Mouse (Mus musculus): Measurements from ENCODE around the gene Vmp1. TPM values are rescaled to one million over a fixed set of nuclear protein-coding genes. Genes with fewer than 3 reads are reported as not detected.

The Vmp1 gene
- polyA plus RNA-seq, 1 experiment = 178 TPM

DNA sequence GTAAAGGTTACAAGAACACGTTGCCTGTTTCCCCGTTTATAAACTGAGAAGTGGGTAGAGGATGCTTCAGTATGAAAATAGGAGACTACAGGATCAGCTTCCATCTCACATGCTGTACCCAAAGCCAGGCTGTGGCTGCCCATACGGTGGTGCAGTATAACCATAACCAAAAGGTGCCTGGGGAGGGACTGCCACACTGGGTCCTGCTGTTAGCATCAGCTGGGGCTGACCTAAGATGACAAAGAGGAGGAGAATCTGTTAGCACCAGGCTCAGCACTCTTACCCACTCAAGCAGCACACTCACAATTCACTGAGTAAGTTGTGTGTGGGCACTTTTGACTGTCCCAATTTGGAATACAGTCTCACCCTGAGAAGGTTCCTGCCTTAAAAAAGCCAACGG is 11.8 kb upstream of the Vmp1 start:
- Histone ChIP-seq H3K4me1 (ENCODE audit: control insufficient read depth, insufficient read depth, low read length) (peaks cover 8% of the 10 kb centered on the region), H3K27ac (ENCODE audit: insufficient read depth, low read depth, low read length) (no peak overlapping the region), H3K4me3 (ENCODE audit: insufficient read depth, low read length) (no peak overlapping the region)
- TF ChIP-seq POLR2A (IDR thresholded peaks at IDR 0.05; ENCODE audit: borderline replicate concordance, low read depth, low read length) = no peak
- no peak for TF ChIP-seq CTCF (IDR thresholded peaks at IDR 0.05; ENCODE audit: low read depth, low read length)

DNA sequence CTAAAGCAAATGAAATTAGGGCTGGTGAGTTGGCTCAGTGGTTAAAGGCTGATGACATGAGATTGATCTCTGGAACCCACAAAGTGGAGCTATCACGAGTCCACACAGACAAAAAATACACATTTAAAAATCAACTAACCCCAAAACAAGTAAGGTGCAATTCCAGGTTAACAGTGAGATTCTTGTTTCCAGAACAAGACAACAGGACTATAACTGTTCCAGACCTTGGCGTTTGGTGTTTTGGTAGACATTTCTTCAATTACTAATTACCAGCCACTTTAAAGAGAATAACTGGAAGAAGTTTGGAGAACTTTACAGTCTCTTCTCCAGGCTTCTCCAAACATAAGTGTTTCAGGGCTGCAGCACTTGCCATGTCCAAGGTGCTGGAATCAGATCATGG is 8.9 kb upstream of the Vmp1 start:
- peaks cover 8% of the 10 kb centered on the region for H3K4me1 ChIP-seq (ENCODE audit: control insufficient read depth, insufficient read depth, low read length)
- TF ChIP-seq CTCF (IDR thresholded peaks at IDR 0.05; ENCODE audit: low read depth, low read length) (no peak), POLR2A (IDR thresholded peaks at IDR 0.05; ENCODE audit: borderline replicate concordance, low read depth, low read length) (no peak)
- no peak overlapping the region for H3K4me3 ChIP-seq (ENCODE audit: insufficient read depth, low read length)
- no peak overlapping the region for H3K27ac ChIP-seq (ENCODE audit: insufficient read depth, low read depth, low read length)

DNA sequence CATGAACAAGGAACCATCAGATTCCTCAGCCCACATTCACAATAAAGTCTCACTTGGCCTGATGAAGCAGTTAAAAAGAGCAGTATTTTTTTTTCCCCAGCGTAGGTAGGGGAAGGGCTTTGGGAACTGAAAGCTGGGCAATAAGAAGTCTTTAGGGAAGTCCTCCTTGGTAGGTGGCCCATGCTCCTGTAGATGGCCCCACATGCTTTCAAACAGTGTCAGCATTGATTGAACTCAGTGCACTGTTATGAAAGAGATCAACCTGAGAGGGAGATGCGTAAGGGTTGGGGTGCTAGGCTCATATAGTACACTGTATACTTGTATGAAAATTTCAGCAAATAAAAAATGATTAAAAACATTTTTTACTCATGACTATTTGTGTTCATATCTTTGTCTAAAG is 8.3 kb upstream of the Vmp1 start:
- no peak overlapping the region for H3K27ac ChIP-seq (ENCODE audit: insufficient read depth, low read depth, low read length)
- no peak for TF ChIP-seq POLR2A (IDR thresholded peaks at IDR 0.05; ENCODE audit: borderline replicate concordance, low read depth, low read length)
- TF ChIP-seq CTCF (IDR thresholded peaks at IDR 0.05; ENCODE audit: low read depth, low read length) = no peak

DNA sequence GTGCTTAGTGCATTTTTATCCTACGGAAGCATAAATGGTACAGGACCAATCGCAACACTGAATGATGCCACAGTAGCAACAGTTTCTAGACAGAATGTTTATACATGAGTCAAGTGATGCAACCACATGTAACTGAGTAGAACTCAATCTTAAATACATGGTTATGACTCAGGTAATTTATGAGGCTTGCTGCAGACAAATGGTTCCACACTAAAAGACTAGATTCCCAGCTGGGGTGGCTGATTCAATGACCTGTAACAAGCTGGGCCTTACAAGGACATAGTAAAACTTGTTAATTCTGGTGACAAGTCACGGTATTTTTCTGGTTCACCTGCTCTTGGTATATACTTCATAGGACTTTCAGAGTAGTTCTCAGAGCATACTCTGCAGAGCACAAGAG is 7.8 kb upstream of the Vmp1 start:
- H3K4me3 ChIP-seq (ENCODE audit: insufficient read depth, low read length) = no peak overlapping the region
- H3K27ac ChIP-seq (ENCODE audit: insufficient read depth, low read depth, low read length) = no peak overlapping the region
- peaks cover 13% of the 10 kb centered on the region for H3K4me1 ChIP-seq (ENCODE audit: control insufficient read depth, insufficient read depth, low read length)
- TF ChIP-seq POLR2A (IDR thresholded peaks at IDR 0.05; ENCODE audit: borderline replicate concordance, low read depth, low read length) (no peak), CTCF (IDR thresholded peaks at IDR 0.05; ENCODE audit: low read depth, low read length) (no peak)

More for the DNA sequence above, 8.3 kb upstream of the Vmp1 start:
- H3K4me3 ChIP-seq (ENCODE audit: insufficient read depth, low read length) = no peak overlapping the region
- H3K4me1 ChIP-seq (ENCODE audit: control insufficient read depth, insufficient read depth, low read length) = peaks cover 11% of the 10 kb centered on the region

DNA sequence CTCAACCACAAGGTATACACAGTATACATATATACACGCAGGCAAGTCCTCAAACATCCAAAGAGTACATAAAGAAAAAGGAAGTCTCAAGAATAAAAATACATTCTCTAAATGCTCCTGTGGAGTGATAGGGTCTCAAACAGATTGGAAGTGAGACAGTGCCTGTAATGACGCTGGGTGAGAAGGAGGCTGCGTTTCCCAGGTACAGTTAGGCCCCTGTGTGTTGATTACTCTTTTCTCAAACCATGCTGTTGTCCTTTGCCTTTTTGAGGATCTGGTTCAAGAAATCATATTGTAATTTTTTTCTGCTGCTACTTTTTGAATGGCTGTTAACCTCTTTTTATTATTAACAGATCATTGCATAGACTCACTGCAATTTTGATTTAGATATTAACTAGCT is 6.7 kb upstream of the Vmp1 start:
- no peak overlapping the region for H3K4me3 ChIP-seq (ENCODE audit: insufficient read depth, low read length)
- no peak overlapping the region for H3K27ac ChIP-seq (ENCODE audit: insufficient read depth, low read depth, low read length)
- TF ChIP-seq CTCF (IDR thresholded peaks at IDR 0.05; ENCODE audit: low read depth, low read length) = no peak
- no peak for TF ChIP-seq POLR2A (IDR thresholded peaks at IDR 0.05; ENCODE audit: borderline replicate concordance, low read depth, low read length)
- peaks cover 14% of the 10 kb centered on the region for H3K4me1 ChIP-seq (ENCODE audit: control insufficient read depth, insufficient read depth, low read length)

DNA sequence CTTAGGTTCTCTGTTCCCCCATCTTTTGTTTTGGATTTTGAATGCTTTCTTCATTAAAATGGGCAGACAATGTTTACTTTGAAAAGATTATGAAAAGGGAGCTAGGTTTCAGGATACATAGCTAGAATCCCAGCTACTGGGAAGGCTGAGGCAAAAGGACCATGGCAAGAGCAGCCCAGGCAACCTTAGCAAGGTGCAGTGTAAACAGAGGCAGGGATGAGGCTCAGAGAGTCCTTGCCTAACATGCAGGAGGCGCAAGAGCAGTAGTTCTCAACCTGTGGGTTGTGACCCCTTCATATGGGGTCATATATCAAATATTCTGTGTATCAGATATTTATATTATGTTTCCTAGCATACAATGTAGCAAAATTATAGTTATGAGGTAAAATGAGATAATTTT is 1.7 kb upstream of the Vmp1 start:
- H3K4me1 ChIP-seq (ENCODE audit: control insufficient read depth, insufficient read depth, low read length) = peaks cover 16% of the 10 kb centered on the region
- TF ChIP-seq CTCF (IDR thresholded peaks at IDR 0.05; ENCODE audit: low read depth, low read length) (no peak), POLR2A (IDR thresholded peaks at IDR 0.05; ENCODE audit: borderline replicate concordance, low read depth, low read length) (no peak)

DNA sequence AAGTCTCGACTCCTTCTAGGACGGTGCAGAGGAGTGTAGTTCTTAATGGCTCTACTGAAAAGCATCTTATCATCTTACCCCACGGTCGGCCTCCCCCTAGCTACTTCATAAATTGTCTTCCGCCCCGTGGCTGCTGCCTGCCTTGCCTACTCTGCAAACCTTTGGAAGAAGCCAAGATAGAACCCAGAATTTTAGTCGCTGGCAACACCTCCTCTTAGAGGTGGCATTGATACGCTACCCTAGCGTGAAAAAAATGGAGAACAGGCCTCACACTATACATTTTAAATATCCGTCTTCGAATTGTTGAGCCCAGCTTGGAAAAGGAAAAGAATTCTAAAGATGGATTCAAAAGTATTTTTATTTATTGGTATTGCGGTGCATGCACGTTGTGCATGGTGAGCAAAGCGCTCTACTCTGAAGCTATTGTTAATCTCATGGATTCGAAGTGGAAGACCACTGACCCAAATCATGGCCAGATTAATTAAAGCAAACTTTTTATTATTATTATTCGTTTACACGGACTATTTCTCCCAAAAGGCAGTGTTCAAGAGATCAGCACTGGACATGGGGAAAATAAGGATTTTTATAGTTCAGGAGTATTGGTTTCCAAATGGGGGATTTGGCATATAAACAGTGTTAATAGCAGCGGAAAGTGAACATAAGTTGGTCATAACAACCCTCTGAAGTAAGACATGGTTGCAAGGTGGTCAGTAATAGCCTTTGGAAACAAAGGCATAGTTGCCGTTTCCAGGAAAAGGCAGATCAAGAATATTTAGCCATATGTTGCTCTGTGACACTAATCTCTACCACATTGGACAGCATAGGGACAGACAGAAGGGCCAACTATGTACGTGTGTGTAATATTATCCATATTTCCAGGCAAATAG is 733 bp upstream of the Vmp1 start:
- peaks cover 16% of the 10 kb centered on the region for H3K4me1 ChIP-seq (ENCODE audit: control insufficient read depth, insufficient read depth, low read length)
- TF ChIP-seq POLR2A (IDR thresholded peaks at IDR 0.05; ENCODE audit: borderline replicate concordance, low read depth, low read length) (no peak), CTCF (IDR thresholded peaks at IDR 0.05; ENCODE audit: low read depth, low read length) (no peak)
- peak overlapping the region; percentile 98 for H3K4me3 ChIP-seq (ENCODE audit: insufficient read depth, low read length)
- H3K27ac ChIP-seq (ENCODE audit: insufficient read depth, low read depth, low read length) = peak overlapping the region; percentile 63

More for the DNA sequence above, 1.7 kb upstream of the Vmp1 start:
- Histone ChIP-seq H3K27ac (ENCODE audit: insufficient read depth, low read depth, low read length) (no peak overlapping the region), H3K4me3 (ENCODE audit: insufficient read depth, low read length) (peak overlapping the region; percentile 9; the same call in 1 of the 2 replicates)

DNA sequence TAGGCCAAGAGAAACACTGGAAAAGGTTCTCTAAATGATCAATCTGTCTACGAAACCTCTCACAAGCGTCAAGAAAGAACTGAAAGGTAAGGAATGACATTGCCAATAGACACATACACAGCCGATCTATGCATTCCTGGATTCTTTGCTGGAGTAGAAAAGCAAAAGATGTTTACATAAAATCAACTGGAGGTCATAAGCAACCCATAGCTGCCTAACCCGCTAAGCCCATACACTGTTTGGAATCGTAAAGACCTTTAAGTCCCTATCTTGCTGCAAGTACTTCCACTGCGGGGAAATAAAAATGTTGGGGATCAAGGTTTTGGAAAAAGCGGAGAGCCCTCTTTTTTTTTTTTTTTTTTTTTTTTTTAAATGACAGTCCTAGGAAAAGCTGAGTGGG is 775 bp downstream of the Vmp1 start:
- H3K4me1 ChIP-seq (ENCODE audit: control insufficient read depth, insufficient read depth, low read length) = peaks cover 16% of the 10 kb centered on the region
- no peak overlapping the region for H3K27ac ChIP-seq (ENCODE audit: insufficient read depth, low read depth, low read length)

DNA sequence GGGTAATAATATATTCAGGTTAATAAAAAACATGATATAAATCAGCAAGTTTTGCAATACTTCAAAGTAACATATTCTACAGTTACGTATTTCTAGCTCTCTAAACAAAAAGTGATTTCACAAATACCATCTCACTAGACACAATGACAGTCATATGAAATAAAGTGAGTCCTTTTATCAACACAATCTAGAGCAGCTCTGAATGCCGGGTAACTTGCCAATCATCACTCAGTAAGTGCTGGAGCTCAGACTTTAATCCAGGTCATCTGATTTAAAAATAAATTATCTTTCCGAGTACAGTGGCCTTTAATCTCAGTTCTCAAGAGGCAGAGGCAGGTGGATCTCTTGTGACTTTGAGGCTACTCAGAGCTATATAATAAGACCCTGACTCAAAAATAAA is 2.2 kb downstream of the Vmp1 start:
- H3K4me1 ChIP-seq (ENCODE audit: control insufficient read depth, insufficient read depth, low read length) = peaks cover 11% of the 10 kb centered on the region
- H3K4me3 ChIP-seq (ENCODE audit: insufficient read depth, low read length) = no peak overlapping the region
- H3K27ac ChIP-seq (ENCODE audit: insufficient read depth, low read depth, low read length) = no peak overlapping the region
- no peak for TF ChIP-seq CTCF (IDR thresholded peaks at IDR 0.05; ENCODE audit: low read depth, low read length)
- no peak for TF ChIP-seq POLR2A (IDR thresholded peaks at IDR 0.05; ENCODE audit: borderline replicate concordance, low read depth, low read length)

More for the DNA sequence above, 775 bp downstream of the Vmp1 start:
- peak overlapping the region; percentile 98 for H3K4me3 ChIP-seq (ENCODE audit: insufficient read depth, low read length)
- TF ChIP-seq POLR2A (IDR thresholded peaks at IDR 0.05; ENCODE audit: borderline replicate concordance, low read depth, low read length) (no peak), CTCF (IDR thresholded peaks at IDR 0.05; ENCODE audit: low read depth, low read length) (no peak)

DNA sequence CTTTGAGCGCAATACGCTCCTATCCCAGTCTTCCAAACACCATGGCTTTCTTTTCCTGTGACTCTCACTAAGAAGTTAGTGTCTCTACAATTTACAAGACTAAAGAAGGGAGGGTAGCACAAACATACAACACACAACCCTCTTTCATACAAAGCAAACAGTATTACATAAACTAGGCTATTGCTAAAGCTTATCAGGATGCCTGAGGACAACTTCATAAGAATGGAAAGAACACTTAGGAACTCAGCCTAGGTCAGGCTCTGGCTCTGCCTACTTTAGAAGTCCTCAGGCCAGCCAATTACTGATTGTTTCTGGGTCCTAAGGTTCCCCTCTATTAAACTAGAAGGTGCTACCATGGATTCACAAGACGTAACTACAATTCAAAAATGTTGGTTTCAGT is 2.9 kb downstream of the Vmp1 start:
- TF ChIP-seq CTCF (IDR thresholded peaks at IDR 0.05; ENCODE audit: low read depth, low read length) (no peak), POLR2A (IDR thresholded peaks at IDR 0.05; ENCODE audit: borderline replicate concordance, low read depth, low read length) (no peak)

More for the DNA sequence above, 2.9 kb downstream of the Vmp1 start:
- Histone ChIP-seq H3K4me1 (ENCODE audit: control insufficient read depth, insufficient read depth, low read length) (peaks cover 11% of the 10 kb centered on the region), H3K4me3 (ENCODE audit: insufficient read depth, low read length) (no peak overlapping the region), H3K27ac (ENCODE audit: insufficient read depth, low read depth, low read length) (no peak overlapping the region)
